Mouse (Mus musculus) adrenal gland, adult 8-10 months (tissue): ENCODE measurements around the gene Skp1a. TPM values are rescaled to one million over a fixed set of nuclear protein-coding genes. Genes with fewer than 3 reads are reported as not detected.

Experiments
- DNase-seq: peaks from one replicate; pipeline ENCODE4 v3.0.0; 2022
- total RNA-seq, 4 experiments: library from RNA; stranded (reverse); gene quantifications; 2 replicates each; pipeline ENCODE4 v1.2.4; 2022

The Skp1a gene
- total RNA-seq, 4 experiments from 2014 or later = 463 to 561 (median 519) TPM

DNA sequence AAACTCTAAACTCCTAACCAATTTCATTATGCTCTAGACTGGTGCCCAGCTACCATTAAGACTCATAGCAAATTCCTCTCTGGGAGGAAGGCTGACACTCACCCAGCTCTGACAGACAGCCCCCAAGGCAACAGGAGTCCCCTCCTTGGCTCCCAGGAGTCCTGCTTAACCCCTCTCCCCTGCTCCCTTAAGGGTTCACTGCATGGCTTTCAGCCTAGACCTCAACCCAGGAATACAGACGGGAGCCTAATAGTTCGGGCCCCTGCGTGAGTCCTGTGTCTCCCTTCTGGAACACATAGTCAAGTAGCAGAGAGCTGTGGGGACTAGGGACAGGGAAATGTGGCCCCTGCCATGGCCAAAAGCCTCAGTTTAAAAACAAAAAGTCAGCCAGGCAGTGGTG, 46.4 kb downstream of the Skp1a start:
- DNase-seq = no peak

DNA sequence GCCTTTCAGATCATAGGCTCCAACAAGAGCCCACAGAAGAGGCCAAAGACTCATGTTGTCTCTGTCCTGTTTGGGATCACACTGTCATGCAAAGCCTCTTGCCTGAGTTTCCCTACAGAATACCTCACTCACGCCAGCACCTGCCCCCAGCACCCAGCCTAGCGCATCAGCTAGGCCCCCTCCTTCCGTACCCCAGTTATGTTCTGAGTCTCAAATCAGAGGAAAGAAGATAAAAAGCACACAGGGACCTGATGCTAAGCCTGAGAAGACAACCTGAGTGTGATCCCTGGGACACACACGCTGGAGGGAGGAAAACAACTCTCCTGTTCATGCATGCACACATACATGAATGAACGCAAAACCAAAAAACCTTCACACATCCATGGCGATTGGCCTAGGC, 47.2 kb downstream of the Skp1a start:
- no peak for DNase-seq

DNA sequence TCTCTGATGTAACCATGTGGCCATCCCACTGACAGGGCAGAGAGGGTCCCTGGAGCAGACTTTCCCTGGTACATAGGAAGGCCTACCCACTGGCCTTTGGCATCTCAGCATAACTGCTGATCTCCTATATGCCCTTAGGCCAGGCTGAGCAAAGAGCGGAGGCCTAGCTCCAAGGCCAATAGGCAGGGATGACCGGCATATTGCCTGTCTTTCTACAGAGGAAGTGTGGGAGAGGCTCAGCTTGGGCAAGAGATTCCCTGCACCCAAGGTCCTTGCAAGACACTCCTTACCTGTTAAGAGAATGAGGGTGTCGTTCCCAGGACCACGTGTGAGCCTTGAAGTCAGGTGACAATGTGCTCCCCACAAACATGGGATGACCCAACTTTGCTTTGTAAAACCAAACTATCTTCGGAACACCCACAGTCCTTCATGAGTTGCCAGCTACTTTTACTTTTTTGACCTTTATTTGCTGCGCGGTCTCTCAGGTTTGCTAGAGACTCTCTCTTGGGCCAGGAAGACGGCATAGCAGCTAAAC, 47.9 kb downstream of the Skp1a start:
- DNase-seq = no peak

DNA sequence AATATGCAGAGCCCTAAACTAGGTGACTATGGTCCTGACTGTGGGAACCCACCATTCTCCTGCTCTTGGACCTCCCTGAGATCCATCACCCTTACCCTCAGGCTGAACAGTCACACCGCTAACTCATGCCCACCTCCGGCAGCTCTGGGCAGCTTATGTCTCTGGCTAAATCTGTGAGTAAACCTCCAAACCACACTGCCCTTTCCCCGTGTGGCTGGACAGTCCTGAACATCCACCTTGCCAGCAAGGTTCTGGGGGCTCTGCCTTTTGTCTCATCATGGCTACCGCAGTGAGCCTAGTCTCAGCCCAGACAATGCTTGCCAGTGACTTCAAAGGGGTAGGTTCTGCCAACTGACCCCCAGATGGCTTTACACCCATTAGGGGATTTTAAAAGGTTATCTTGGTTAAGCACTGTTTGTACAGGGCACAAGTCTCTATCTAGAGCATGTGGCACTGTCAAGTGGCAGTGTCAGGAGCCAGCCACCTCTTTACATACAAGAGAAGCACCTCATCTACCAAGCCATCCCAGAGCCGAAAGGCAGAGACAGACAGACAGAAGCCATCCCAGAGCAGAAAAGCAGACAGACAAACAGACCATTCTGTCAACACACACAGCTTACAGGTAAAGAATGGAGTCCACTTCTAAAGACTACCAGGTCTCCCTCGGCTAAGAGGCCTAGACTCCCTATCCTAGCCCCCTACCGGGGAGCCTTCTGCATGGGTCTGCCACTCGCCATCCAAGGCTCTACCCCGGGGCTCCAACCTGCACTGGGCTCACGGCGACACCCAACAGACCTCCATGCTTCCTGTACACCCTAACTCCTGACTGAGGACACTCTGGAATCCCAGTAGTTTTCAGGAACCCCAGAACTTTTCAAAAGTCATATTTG, 49.0 kb downstream of the Skp1a start:
- no peak for DNase-seq

- no peak for DNase-seq
Observed at GRCm38 (mm10) chr11:52281568-52282328, 50.0 kb downstream of the Skp1a start.

DNA sequence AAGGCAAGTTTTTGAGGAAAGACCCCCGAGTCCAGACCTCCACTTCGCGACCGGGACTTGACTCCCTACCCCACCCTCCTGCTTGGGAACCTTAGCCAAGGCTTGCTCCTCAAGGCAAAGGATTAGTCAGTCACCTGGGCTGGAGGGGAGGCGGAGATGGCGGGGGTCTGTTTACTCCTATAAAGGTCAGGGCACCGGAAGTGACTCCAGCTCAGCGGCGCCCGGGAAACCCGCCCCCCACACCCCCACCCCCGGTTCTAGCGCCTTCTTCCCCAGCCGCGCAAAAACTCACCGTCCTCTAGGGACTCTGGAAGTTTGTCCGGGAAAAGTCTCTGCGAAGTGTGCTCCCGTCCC, 50.6 kb downstream of the Skp1a start:
- no peak for DNase-seq

DNA sequence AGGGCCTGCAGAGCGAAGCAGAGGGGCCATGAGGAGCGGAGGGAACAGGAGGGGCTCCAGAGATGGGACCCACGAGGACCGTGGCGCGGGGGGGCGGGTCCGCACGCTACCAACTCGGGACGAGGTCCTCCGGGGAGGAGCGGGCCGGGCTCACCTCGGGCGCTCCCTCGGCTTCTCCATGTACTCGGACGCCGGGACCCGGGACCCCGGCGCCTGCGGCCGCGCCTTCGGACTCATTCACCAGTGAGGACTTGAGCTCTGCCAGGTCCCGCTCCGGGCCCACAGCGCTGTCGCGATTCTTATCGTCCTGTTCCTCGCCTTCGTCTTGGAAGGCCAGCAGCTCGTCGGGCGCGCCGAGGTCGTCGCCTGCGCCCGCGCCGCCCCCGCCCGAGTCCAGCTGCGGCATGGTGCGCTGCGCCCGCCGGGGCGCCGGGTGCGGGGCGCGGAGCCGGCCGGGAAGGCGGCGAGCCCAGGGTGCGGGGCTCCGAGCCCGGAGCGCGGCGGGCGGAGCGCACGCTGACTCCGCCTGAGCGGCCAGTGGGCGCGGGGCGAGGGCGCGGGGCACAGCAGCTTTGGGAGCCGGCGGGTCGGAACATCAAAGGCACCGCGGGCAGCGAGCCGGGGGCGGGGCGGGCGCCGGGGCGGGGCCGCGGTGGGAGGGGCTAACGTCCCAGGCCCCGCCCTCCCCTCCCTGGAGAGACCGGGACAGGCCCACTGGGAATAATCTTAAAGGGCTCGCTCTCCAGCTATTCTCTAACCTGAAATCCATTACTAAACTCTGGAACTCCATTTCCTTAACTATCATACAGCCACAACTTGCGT, 51.2 kb downstream of the Skp1a start, which contains the start of gene Tcf7:
Gene Tcf7, minus strand, starts transcription at position 241 of the 822 bp plus-strand sequence.
- DNase-seq = no peak

GRCm38 (mm10) chr11:52283596-52284571, 52.1 kb downstream of the Skp1a start:
- peak; percentile 73 for DNase-seq

GRCm38 (mm10) chr11:52286301-52286957, 54.6 kb downstream of the Skp1a start:
- DNase-seq = no peak

GRCm38 (mm10) chr11:52286958-52287305, 55.1 kb downstream of the Skp1a start:
- no peak for DNase-seq

- DNase-seq = no peak
Observed at GRCm38 (mm10) chr11:52292346-52292745, 60.6 kb downstream of the Skp1a start.

GRCm38 (mm10) chr11:52292894-52293293, 61.1 kb downstream of the Skp1a start:
- DNase-seq = no peak

DNA sequence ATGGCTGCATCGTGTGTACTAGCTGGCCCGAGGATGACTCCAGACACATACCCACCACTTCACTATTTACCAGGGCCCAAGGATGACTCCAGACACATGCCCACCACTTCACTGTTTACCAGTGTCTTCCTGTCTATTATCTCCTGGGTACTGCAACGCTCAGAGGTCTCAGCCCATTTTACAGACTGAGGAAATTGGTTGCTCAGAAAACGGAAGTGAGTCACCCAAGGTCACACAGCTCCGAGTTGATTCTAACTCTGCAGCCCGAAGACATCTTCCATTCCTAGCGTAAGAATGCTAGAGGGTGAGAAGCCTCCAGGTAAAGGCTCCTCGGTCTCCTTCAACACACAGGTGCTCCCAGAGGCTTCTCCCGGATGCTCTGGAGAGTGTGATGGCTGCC, 62.3 kb downstream of the Skp1a start:
- DNase-seq = no peak

Other genes with a start within 250 kb of the Skp1a start
- 100 to 1,000 TPM; 124 to 144 (median 140) TPM for gene Ube2b, start 231.2 kb upstream of the Skp1a start, total RNA-seq
- gene Cdkl3, start 227.8 kb upstream of the Skp1a start, total RNA-seq = 1 to 10 TPM; 3.0 to 5.5 (median 4.2) TPM
- gene Ppp2ca, start 133.3 kb upstream of the Skp1a start, total RNA-seq = 10 to 100 TPM; 67.9 to 74.5 (median 69.6) TPM
- gene Olfr1373, start 86.5 kb upstream of the Skp1a start, total RNA-seq = not detected
- gene Olfr1371, start 18.0 kb upstream of the Skp1a start, total RNA-seq = not detected
- 10 to 100 TPM; 36.9 to 81.7 (median 55.2) TPM for gene Tcf7, start 51.0 kb downstream of the Skp1a start, total RNA-seq
- 100 to 1,000 TPM; 419 to 502 (median 469) TPM for gene Vdac1, start 128.9 kb downstream of the Skp1a start, total RNA-seq
- gene 9530068E07Rik, start 164.4 kb downstream of the Skp1a start, total RNA-seq = 100 to 1,000 TPM; 147 to 165 (median 157) TPM